Mouse (Mus musculus) forebrain, embryonic 12.5 days (tissue): ENCODE data around the gene Rab6b. TPM values are rescaled to one million over a fixed set of nuclear protein-coding genes. Genes with fewer than 3 reads are reported as not detected.

Experiments
- ATAC-seq: fragments of 200-750 bp; cut with Nextera tagmentation; 2 replicates; pipeline ENCODE4 v1.8.0; 2017; ENCODE audit warnings: moderate TSS enrichment; ENCODE audit not compliant: low FRiP score
- H3K27ac ChIP-seq: fragments of 300-500 bp; sonication (generic); 2 replicates; pipeline ENCODE4 v1.5.1; 2016; ENCODE audit warnings: mild to moderate bottlenecking
- H3K27me3 ChIP-seq: fragments of 300-500 bp; sonication (generic); 2 replicates; pipeline ENCODE4 v1.6.1; 2016; ENCODE audit warnings: mild to moderate bottlenecking
- H3K36me3 ChIP-seq: fragments of 300-500 bp; sonication (generic); replicated peaks from 2 replicates; pipeline ENCODE4 v1.6.1; 2016; ENCODE audit warnings: mild to moderate bottlenecking
- H3K4me1 ChIP-seq: fragments of 300-500 bp; sonication (generic); 2 replicates; pipeline ENCODE4 v1.6.1; 2016
- H3K4me2 ChIP-seq: fragments of 300-500 bp; sonication (generic); 2 replicates; pipeline ENCODE4 v1.6.1; 2016; ENCODE audit warnings: mild to moderate bottlenecking, moderate library complexity
- H3K4me3 ChIP-seq: fragments of 300-500 bp; sonication (generic); replicated peaks from 2 replicates; pipeline ENCODE4 v1.5.1; 2016; ENCODE audit warnings: mild to moderate bottlenecking
- H3K9ac ChIP-seq: fragments of 300-500 bp; sonication (generic); 2 replicates; pipeline ENCODE4 v1.6.1; 2016; ENCODE audit warnings: mild to moderate bottlenecking
- H3K9me3 ChIP-seq: fragments of 300-500 bp; sonication (generic); 2 replicates; pipeline ENCODE4 v1.6.1; 2016
- WGBS: fragments of 180-500 bp; shearing (Covaris S2); methylation state at CpG from one replicate; pipeline ENCODE4 v1.1.7; 2016; 5-methylcytosine and 5-hydroxymethylcytosine counted together
- polyA plus RNA-seq: library from polyadenylated mRNA; unstranded; fragments of >200 nt; fragmentation: Nextera tagmentation; extraction: Ambion mirVana; gene quantifications from 2 replicates; pipeline ENCODE4 v1.2.1, GENCODE M21; 2016

Gene Rab6b
- polyA plus RNA-seq, 1 experiment from 2014 or later = 35.8 TPM

DNA sequence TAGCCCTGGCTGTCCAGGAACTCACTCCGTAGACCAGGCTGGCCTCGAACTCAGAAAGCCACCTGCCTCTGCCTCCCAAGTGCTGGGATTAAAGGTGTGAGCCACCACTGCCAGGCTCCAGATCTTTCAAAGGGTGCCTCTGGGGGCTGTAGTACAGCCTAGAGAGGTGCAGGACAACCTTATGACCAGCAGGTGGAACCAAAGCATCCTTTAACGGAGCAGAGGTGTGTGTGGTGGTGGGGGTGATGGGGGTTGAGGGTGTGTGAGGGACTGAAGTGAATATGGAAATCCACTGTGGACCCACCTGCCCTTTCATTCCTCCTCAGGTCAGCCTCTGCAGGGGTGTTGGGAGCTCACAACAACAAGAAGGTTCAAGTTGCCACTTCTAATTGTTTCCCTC is 113.9 kb downstream of the Rab6b start:
- 64% methylated on average over 3 of the region's 3 CpGs for WGBS
- no peaks in the 10 kb centered on the region for H3K27me3 ChIP-seq
- H3K36me3 ChIP-seq = no peaks in the 10 kb centered on the region
- H3K9ac ChIP-seq = no peak overlapping the region
- ATAC-seq = no peak
- no peak overlapping the region for H3K4me3 ChIP-seq
- no peak overlapping the region for H3K4me2 ChIP-seq
- H3K27ac ChIP-seq = no peak overlapping the region
- no peaks in the 10 kb centered on the region for H3K9me3 ChIP-seq
- peaks cover 1% of the 10 kb centered on the region for H3K4me1 ChIP-seq

- ATAC-seq = no peak
- WGBS = 95% methylated on average over 15 of the region's 15 CpGs
- no peak overlapping the region for H3K9ac ChIP-seq
- H3K4me3 ChIP-seq = no peak overlapping the region
- peaks cover 4% of the 10 kb centered on the region for H3K4me1 ChIP-seq
- H3K4me2 ChIP-seq = no peak overlapping the region
- H3K36me3 ChIP-seq = no peaks in the 10 kb centered on the region
- no peaks in the 10 kb centered on the region for H3K27me3 ChIP-seq
- no peak overlapping the region for H3K27ac ChIP-seq
- no peaks in the 10 kb centered on the region for H3K9me3 ChIP-seq
Observed at GRCm38 (mm10) chr9:103226806-103227205, 115.2 kb downstream of the Rab6b start.

- Histone ChIP-seq H3K27me3 (no peaks in the 10 kb centered on the region), H3K36me3 (no peaks in the 10 kb centered on the region), H3K4me2 (no peak overlapping the region), H3K27ac (no peak overlapping the region), H3K4me3 (no peak overlapping the region), H3K9ac (no peak overlapping the region), H3K4me1 (peaks cover 4% of the 10 kb centered on the region), H3K9me3 (no peaks in the 10 kb centered on the region)
- 97% methylated on average over 16 of the region's 16 CpGs for WGBS
- no peak for ATAC-seq
Observed at GRCm38 (mm10) chr9:103227760-103228159, 116.2 kb downstream of the Rab6b start.

DNA sequence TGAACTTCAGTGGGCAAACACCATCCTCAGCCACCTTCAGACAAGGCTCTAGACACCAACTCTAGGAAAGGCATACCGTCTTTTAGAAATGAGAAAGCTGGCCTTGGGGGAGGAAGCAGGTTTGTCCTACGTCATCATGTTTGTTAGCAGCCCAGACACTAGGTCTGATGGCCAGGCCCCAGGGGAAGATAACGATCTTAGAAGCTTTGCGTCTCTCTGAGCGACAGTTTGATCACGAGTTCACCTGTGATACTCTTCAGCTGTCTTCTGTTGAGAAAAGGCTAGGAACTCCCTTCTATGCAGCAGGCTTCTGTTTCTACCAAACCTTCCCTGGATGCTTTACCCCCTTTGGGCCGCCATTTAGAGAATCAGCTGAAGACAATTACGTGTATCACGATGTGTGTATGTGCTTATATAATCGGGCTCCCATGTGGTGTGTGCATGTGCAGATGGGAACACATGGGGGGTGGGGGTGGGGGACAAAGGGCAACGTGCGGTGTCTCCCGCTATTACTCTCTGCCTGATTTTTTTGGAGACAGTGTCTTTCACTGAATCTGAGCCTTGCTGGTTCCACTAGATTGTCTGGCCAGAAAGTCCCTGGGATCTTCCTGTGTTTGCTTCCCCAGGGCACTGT is 116.9 kb downstream of the Rab6b start:
- peaks cover 4% of the 10 kb centered on the region for H3K4me1 ChIP-seq
- WGBS = 86% methylated on average over 13 of the region's 13 CpGs
- H3K36me3 ChIP-seq = no peaks in the 10 kb centered on the region
- no peak overlapping the region for H3K27ac ChIP-seq
- H3K9ac ChIP-seq = no peak overlapping the region
- H3K9me3 ChIP-seq = no peaks in the 10 kb centered on the region
- H3K4me2 ChIP-seq = no peak overlapping the region
- H3K27me3 ChIP-seq = no peaks in the 10 kb centered on the region
- no peak for ATAC-seq
- H3K4me3 ChIP-seq = no peak overlapping the region

GRCm38 (mm10) chr9:103229037-103229867 is 117.7 kb downstream of the Rab6b start:
- H3K9me3 ChIP-seq = no peaks in the 10 kb centered on the region
- no peak overlapping the region for H3K4me3 ChIP-seq
- no peak overlapping the region for H3K4me2 ChIP-seq
- no peak overlapping the region for H3K27ac ChIP-seq
- H3K36me3 ChIP-seq = no peaks in the 10 kb centered on the region
- no peak for ATAC-seq
- no peak overlapping the region for H3K9ac ChIP-seq
- H3K27me3 ChIP-seq = no peaks in the 10 kb centered on the region
- H3K4me1 ChIP-seq = peaks cover 4% of the 10 kb centered on the region
- 89% methylated on average over 15 of the region's 15 CpGs for WGBS

DNA sequence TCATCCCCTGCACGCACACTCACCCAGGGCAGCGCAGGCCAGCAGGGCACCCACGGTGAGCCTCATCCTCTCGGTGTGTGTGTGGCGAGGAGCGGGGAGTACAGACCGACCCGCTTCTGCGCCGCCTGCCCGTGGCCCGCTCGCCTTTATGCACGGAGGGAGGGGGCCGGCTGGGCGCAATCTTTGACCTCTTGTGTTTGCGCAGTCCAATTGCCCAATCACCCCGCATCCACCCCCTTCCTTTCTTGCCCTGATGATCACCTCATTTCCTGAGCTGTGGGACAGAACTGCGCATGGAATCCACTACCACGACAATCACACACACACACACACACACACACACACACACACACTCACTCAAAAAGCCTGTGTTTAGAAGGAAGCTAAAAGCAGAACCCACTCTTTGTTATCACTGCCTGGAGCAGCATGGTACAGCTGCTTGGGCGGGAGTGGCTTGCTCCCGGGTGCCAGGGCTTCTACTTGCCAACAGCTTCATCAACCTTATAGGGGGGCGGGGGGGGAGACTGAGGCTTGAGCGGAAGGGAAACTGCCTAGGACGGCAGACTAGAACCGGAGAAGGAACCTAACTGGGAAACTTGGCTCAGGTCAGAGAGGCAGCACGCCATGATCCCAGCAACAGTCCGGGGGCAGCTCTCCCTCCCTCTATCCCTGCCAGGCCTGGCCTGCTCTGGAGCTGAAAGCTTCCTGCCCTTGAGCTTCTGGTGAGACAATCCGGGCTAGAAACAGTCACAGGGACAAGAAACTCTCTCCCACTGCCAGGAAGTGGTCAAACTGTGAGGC is 118.8 kb downstream of the Rab6b start, which contains the start of the genes Gm20425 and Trf:
Gene Gm20425, minus strand, starts transcription at position 157 of the 801 bp plus-strand sequence.
Gene Trf, minus strand, starts transcription at position 294 of the 801 bp plus-strand sequence.
- H3K4me3 ChIP-seq = no peak within 1 kb of the TSS
- H3K9ac ChIP-seq = peak within 1 kb of the TSS; percentile 17; the same call in 1 of the 2 replicates
- 0 out of 2 replicates have a peak, but pooled peaks have one; percentile 27 for ATAC-seq

GRCm38 (mm10) chr9:103232232-103233005 is 120.8 kb downstream of the Rab6b start:
- no peak for ATAC-seq
- Histone ChIP-seq H3K27ac (no peak overlapping the region), H3K4me1 (peaks cover 4% of the 10 kb centered on the region), H3K9ac (no peak overlapping the region), H3K4me3 (no peak overlapping the region), H3K9me3 (no peaks in the 10 kb centered on the region), H3K27me3 (no peaks in the 10 kb centered on the region), H3K36me3 (no peaks in the 10 kb centered on the region), H3K4me2 (no peak overlapping the region)
- WGBS = 87% methylated on average over 7 of the region's 7 CpGs

More for the DNA sequence above, 118.8 kb downstream of the Rab6b start, which contains the start of the genes Gm20425 and Trf:
- H3K27me3 ChIP-seq = no peaks in the 10 kb centered on the region
- no peaks in the 10 kb centered on the region for H3K36me3 ChIP-seq
- H3K4me2 ChIP-seq = peak within 1 kb of the TSS; percentile 15; the same call in 1 of the 2 replicates
- no peak within 1 kb of the TSS for H3K27ac ChIP-seq
- 67% methylated on average over 28 of the region's 29 CpGs for WGBS
- no peaks in the 10 kb centered on the region for H3K9me3 ChIP-seq
- H3K4me1 ChIP-seq = peaks cover 4% of the 10 kb centered on the region

- Histone ChIP-seq H3K4me2 (no peak overlapping the region), H3K36me3 (no peaks in the 10 kb centered on the region), H3K9ac (no peak overlapping the region), H3K27ac (no peak overlapping the region), H3K9me3 (no peaks in the 10 kb centered on the region), H3K4me1 (peaks cover 4% of the 10 kb centered on the region), H3K4me3 (no peak overlapping the region), H3K27me3 (no peaks in the 10 kb centered on the region)
- WGBS = 68% methylated on average over 7 of the region's 7 CpGs
- no peak for ATAC-seq
Observed at GRCm38 (mm10) chr9:103233006-103233395, 121.4 kb downstream of the Rab6b start.

GRCm38 (mm10) chr9:103234059-103234458 is 122.5 kb downstream of the Rab6b start:
- no peak overlapping the region for H3K27ac ChIP-seq
- WGBS = 82% methylated on average over 7 of the region's 7 CpGs
- H3K4me3 ChIP-seq = no peak overlapping the region
- H3K9ac ChIP-seq = no peak overlapping the region
- no peaks in the 10 kb centered on the region for H3K36me3 ChIP-seq
- H3K4me2 ChIP-seq = no peak overlapping the region
- ATAC-seq = no peak
- H3K4me1 ChIP-seq = peaks cover 4% of the 10 kb centered on the region
- no peaks in the 10 kb centered on the region for H3K27me3 ChIP-seq
- no peaks in the 10 kb centered on the region for H3K9me3 ChIP-seq

DNA sequence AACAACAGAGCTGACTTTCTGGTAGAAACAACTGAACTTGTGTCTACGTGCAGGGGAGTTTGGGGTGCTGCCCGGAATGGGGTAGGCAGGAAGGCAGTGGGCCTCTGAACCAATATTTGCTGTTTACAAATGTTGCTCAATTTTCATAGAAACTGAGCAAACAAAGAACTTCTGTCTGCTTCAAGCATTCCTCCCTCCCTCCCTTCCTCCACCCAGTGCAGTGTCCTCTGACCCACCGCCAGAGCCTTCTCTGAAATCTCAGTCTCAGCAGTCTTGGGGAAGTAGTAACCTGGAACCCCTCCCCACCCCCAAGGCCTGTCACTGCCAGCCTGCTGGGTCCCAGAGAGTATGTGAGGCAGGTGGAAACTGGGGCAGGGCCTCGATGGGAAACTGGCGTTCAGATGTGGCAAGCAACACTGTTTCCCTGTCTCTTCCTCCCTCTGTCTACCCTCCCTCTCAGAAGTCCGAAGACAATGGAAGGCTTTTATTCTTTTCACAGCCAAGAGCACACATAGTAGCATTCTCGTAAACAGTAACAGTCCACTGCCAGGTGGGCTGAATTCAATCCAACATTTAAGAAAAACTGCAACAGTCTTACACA is 123.1 kb downstream of the Rab6b start:
- Histone ChIP-seq H3K4me1 (peaks cover 4% of the 10 kb centered on the region), H3K9ac (no peak overlapping the region), H3K27me3 (no peaks in the 10 kb centered on the region), H3K27ac (no peak overlapping the region), H3K9me3 (no peaks in the 10 kb centered on the region), H3K4me3 (no peak overlapping the region), H3K36me3 (no peaks in the 10 kb centered on the region), H3K4me2 (no peak overlapping the region)
- WGBS = 64% methylated on average over 7 of the region's 7 CpGs
- no peak for ATAC-seq
